Mouse (Mus musculus) heart, adult 2 months (tissue): ENCODE results near the gene Col6a1. TPM values are rescaled to one million over a fixed set of nuclear protein-coding genes. Genes with fewer than 3 reads are reported as not detected.

Experiments used
- DNase-seq, 2 experiments: peaks; one replicate each; pipeline ENCODE4 v3.0.0; 2021
- H3K27ac ChIP-seq: fragments of 200-600 bp; 2 replicates; pipeline ENCODE4 v1.8.1; 2022
- H3K27me3 ChIP-seq: fragments of 200-500 bp; 2 replicates; pipeline ENCODE4 v1.6.1; 2012; ENCODE audit warnings: mild to moderate bottlenecking, low read length, inconsistent platforms, mixed read lengths; ENCODE audit not compliant: control insufficient read depth, insufficient read depth
- H3K36me3 ChIP-seq: fragments of 200-500 bp; 2 replicates; pipeline ENCODE4 v1.6.1; 2012; ENCODE audit warnings: low read length, inconsistent platforms; ENCODE audit not compliant: control insufficient read depth, insufficient read depth
- H3K4me1 ChIP-seq: fragments of 200-500 bp; 2 replicates; pipeline ENCODE4 v1.6.1; 2011; ENCODE audit warnings: low read length; ENCODE audit not compliant: control insufficient read depth, insufficient read depth
- H3K4me3 ChIP-seq: fragments of 200-600 bp; 2 replicates; pipeline ENCODE4 v1.8.1; 2022
- H3K79me2 ChIP-seq: fragments of 200-500 bp; replicated peaks from 2 replicates; pipeline ENCODE4 v1.6.1; 2012; ENCODE audit warnings: mild to moderate bottlenecking, inconsistent platforms, low read length, moderate library complexity, mixed read lengths; ENCODE audit not compliant: control insufficient read depth, insufficient read depth
- H3K9ac ChIP-seq: fragments of 200-500 bp; 2 replicates; pipeline ENCODE4 v1.6.1; 2012; ENCODE audit warnings: low read depth, mild to moderate bottlenecking, control low read depth, inconsistent platforms, low read length, mixed read lengths
- CTCF ChIP-seq: fragments of 200-600 bp; IDR thresholded peaks from 2 replicates; pipeline ENCODE4 v1.8.1; 2022; ENCODE audit warnings: antibody characterized with exemption, mild to moderate bottlenecking, moderate library complexity
- EP300 ChIP-seq: fragments of 200-500 bp; IDR thresholded peaks from 2 replicates; pipeline ENCODE4 v1.6.1; 2011; ENCODE audit warnings: low read depth, low read length, control low read depth; ENCODE audit not compliant: insufficient read depth
- POLR2A ChIP-seq: fragments of 200-500 bp; IDR thresholded peaks from 2 replicates; pipeline ENCODE4 v1.6.1; 2011; ENCODE audit warnings: mild to moderate bottlenecking, low read depth, low read length, control low read depth; ENCODE audit not compliant: insufficient read depth
- WGBS: fragments of 180-500 bp; shearing (Covaris S2); methylation state at CpG from one replicate; pipeline ENCODE4 v1.1.7; 2018; 5-methylcytosine and 5-hydroxymethylcytosine counted together
- intact Hi-C: fragments of 180-260 bp; cut with DNase I; formaldehyde crosslinking; loops from one replicate; pipeline ENCODE4 v1.15.1; 2025
- polyA plus RNA-seq: library from polyadenylated mRNA; depleted of rRNA; stranded (reverse); fragments of >200 nt; gene quantifications from 2 replicates; pipeline ENCODE4 v1.2.3, GENCODE M21; 2012
- total RNA-seq, 2 experiments: library from RNA; stranded (reverse); gene quantifications; 2 replicates each; pipeline ENCODE4 v1.2.3; 2021

Gene Col6a1
- total and polyA plus RNA-seq, 3 experiments: 30.5 to 75.5 (median 52.4) TPM

GRCm38 (mm10) chr10:76721746-76722145 is 4.2 kb downstream of the Col6a1 start:
- WGBS: 91% methylated on average over 6 of the region's 6 CpGs
- intact Hi-C loops: no loop called here

DNA sequence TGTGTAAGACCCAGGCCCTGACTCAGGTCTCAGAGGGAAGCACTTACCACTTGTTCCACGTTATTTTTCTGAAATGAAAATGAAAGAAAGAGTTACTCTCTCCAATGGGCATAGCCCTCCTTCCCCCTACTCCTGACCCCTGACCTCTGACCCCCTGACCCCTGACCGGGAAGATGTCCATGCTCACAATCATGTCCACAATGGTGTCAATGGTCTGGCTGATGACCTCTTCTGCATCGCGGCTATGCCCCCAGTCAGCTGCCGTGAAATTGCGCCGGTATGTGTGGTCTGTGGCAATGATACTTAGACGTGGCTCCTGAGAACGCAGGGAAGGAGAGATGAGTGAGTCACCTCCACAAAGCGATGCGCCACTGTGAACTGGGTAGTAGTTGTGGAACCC is 4.8 kb downstream of the Col6a1 start:
- H3K79me2 ChIP-seq: no peaks in the 10 kb centered on the region
- 83% methylated on average over 11 of the region's 11 CpGs for WGBS
- no peak overlapping the region for H3K27ac ChIP-seq
- no peaks in the 10 kb centered on the region for H3K27me3 ChIP-seq
- intact Hi-C loops: no loop called here
- H3K36me3 ChIP-seq: no peaks in the 10 kb centered on the region
- H3K4me3 ChIP-seq: no peak overlapping the region
- H3K4me1 ChIP-seq: no peaks in the 10 kb centered on the region
- peak; percentile 1 to 14 for DNase-seq
- TF ChIP-seq POLR2A (no peak), CTCF (no peak), EP300 (no peak)
- H3K9ac ChIP-seq: no peak overlapping the region

More at GRCm38 (mm10) chr10:76721746-76722145, 4.2 kb downstream of the Col6a1 start:
- H3K9ac ChIP-seq: no peak overlapping the region
- no peak overlapping the region for H3K27ac ChIP-seq
- no peak for TF ChIP-seq EP300
- TF ChIP-seq POLR2A: no peak
- no peak for TF ChIP-seq CTCF
- no peak overlapping the region for H3K4me3 ChIP-seq
- no peaks in the 10 kb centered on the region for H3K36me3 ChIP-seq
- no peaks in the 10 kb centered on the region for H3K27me3 ChIP-seq
- H3K79me2 ChIP-seq: no peaks in the 10 kb centered on the region
- no peak for DNase-seq
- no peaks in the 10 kb centered on the region for H3K4me1 ChIP-seq

- WGBS: 88% methylated on average over 4 of the region's 4 CpGs
- TF ChIP-seq CTCF: no peak
- TF ChIP-seq POLR2A: no peak
- TF ChIP-seq EP300: no peak
- no peaks in the 10 kb centered on the region for H3K79me2 ChIP-seq
- no peak overlapping the region for H3K9ac ChIP-seq
- no peaks in the 10 kb centered on the region for H3K4me1 ChIP-seq
- intact Hi-C loops: no loop called here
- H3K4me3 ChIP-seq: no peak overlapping the region
- DNase-seq: no peak
- no peaks in the 10 kb centered on the region for H3K36me3 ChIP-seq
- no peak overlapping the region for H3K27ac ChIP-seq
- no peaks in the 10 kb centered on the region for H3K27me3 ChIP-seq
Measured at GRCm38 (mm10) chr10:76717631-76718030, 8.3 kb downstream of the Col6a1 start.

GRCm38 (mm10) chr10:76717026-76717425 is 8.9 kb downstream of the Col6a1 start:
- no peak for DNase-seq

GRCm38 (mm10) chr10:76714303-76714702 is 11.7 kb downstream of the Col6a1 start:
- Histone ChIP-seq H3K4me3 (no peak overlapping the region), H3K36me3 (no peaks in the 10 kb centered on the region), H3K79me2 (no peaks in the 10 kb centered on the region), H3K4me1 (no peaks in the 10 kb centered on the region), H3K9ac (no peak overlapping the region), H3K27ac (no peak overlapping the region), H3K27me3 (no peaks in the 10 kb centered on the region)
- no peak for DNase-seq
- TF ChIP-seq EP300 (no peak), POLR2A (no peak), CTCF (no peak)
- intact Hi-C loops: no loop called here
- 65% methylated on average over 7 of the region's 7 CpGs for whole genome bisulfite sequencing

More at GRCm38 (mm10) chr10:76717026-76717425, 8.9 kb downstream of the Col6a1 start:
- WGBS: 83% methylated on average over 7 of the region's 7 CpGs
- no peak overlapping the region for H3K9ac ChIP-seq
- H3K4me3 ChIP-seq: no peak overlapping the region
- H3K4me1 ChIP-seq: no peaks in the 10 kb centered on the region
- intact Hi-C loops: no loop called here
- no peaks in the 10 kb centered on the region for H3K79me2 ChIP-seq
- H3K27ac ChIP-seq: no peak overlapping the region
- H3K36me3 ChIP-seq: no peaks in the 10 kb centered on the region
- no peaks in the 10 kb centered on the region for H3K27me3 ChIP-seq
- TF ChIP-seq CTCF (no peak), POLR2A (no peak), EP300 (no peak)

DNA sequence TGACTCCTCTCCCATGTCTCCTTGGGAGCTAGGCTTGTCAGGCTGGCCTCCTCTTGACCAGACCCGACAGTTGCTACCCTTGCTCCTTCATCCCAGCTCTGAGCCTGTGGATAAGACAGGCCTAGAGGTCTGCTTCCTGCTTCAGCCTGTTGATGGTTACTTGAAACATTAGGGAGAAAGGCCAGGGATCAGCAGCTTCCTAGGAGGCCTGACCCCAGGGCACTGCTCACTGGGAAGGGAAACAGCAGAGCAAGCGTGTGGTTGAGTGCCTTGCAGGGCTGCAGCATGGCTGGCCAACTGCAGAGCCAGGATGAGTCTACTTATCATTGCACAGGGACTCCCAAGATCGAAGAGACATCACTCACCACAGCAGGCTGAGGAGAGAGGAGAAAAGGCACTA is 13.5 kb downstream of the Col6a1 start:
- DNase-seq: no peak

More for the DNA sequence above, 13.5 kb downstream of the Col6a1 start:
- no peaks in the 10 kb centered on the region for H3K4me1 ChIP-seq
- H3K9ac ChIP-seq: no peak overlapping the region
- H3K27me3 ChIP-seq: no peaks in the 10 kb centered on the region
- no peaks in the 10 kb centered on the region for H3K36me3 ChIP-seq
- no peak overlapping the region for H3K4me3 ChIP-seq
- no peaks in the 10 kb centered on the region for H3K79me2 ChIP-seq
- intact Hi-C loops: no loop called here
- WGBS: 70% methylated on average over 3 of the region's 3 CpGs
- H3K27ac ChIP-seq: no peak overlapping the region
- TF ChIP-seq CTCF: no peak
- TF ChIP-seq POLR2A: no peak
- no peak for TF ChIP-seq EP300
